Mouse (Mus musculus) testis, postnatal 10 days (tissue): ENCODE data around the gene Opa1.

Experiments used
- DNase-seq: peaks from one replicate; pipeline ENCODE4 v3.0.0; 2021; ENCODE audit warnings: low spot score

Opa1 gene

GRCm38 (mm10) chr16:29689187-29689819 lies 110.2 kb downstream of the Opa1 start:
- no peak for DNase-seq

GRCm38 (mm10) chr16:29693025-29693682 lies 114.0 kb downstream of the Opa1 start:
- no peak for DNase-seq

GRCm38 (mm10) chr16:29693791-29694419 lies 114.8 kb downstream of the Opa1 start:
- DNase-seq: no peak

- DNase-seq: no peak
Measured at GRCm38 (mm10) chr16:29694420-29694959, 115.4 kb downstream of the Opa1 start.
